Mouse (Mus musculus) erythroid progenitor cell, adult 5-6 weeks (primary cell): ENCODE measurements around the gene Shc1. TPM values are rescaled to one million over a fixed set of nuclear protein-coding genes. Genes with fewer than 3 reads are reported as not detected.
"Not testable (repeated sequence)": the region's sequence is repeated elsewhere in the genome, so short reads cannot be mapped to it uniquely, and the experiment has no call there.

Experiments used
- ATAC-seq: replicated peaks from 2 replicates; pipeline ENCODE4 v1.8.0; 2016; ENCODE audit warnings: moderate number of reproducible peaks, mild to moderate bottlenecking, moderate TSS enrichment, inconsistent platforms; ENCODE audit not compliant: poor library complexity, low FRiP score, severe bottlenecking
- total RNA-seq, 2 experiments: library from RNA; stranded (forward) in 1 of 2; stranded (reverse) in 1 of 2; fragments of 150-400 nt in 1 of 2; fragments of 186-747, 209-891 nt in 1 of 2; gene quantifications; 2 replicates each; pipeline versions ENCODE4 v1.2.3 to v1.2.4; 2015 to 2017; ENCODE audit warnings: low replicate concordance in 2 of 2

Shc1 gene
- total RNA-seq, 2 experiments from 2014 or later: 59.3 to 77.1 TPM

- ATAC-seq: peak; percentile 99
Measured at GRCm38 (mm10) chr3:89411490-89412393, 6.5 kb upstream of the Shc1 start, which contains the start of gene Flad1. TSS of gene Flad1 (minus strand) at chr3:89411870.

GRCm38 (mm10) chr3:89416158-89416557 is 2.1 kb upstream of the Shc1 start:
- no peak for ATAC-seq

GRCm38 (mm10) chr3:89417131-89417530 is 1.1 kb upstream of the Shc1 start:
- no peak for ATAC-seq

GRCm38 (mm10) chr3:89417840-89418169 is 438 bp upstream of the Shc1 start:
- no peak for ATAC-seq

GRCm38 (mm10) chr3:89418861-89419250 is 613 bp downstream of the Shc1 start:
- peak; percentile 31 for ATAC-seq

GRCm38 (mm10) chr3:89419571-89419970 is 1.3 kb downstream of the Shc1 start:
- no peak for ATAC-seq

- no peak for ATAC-seq
Measured at GRCm38 (mm10) chr3:89419981-89420380, 1.7 kb downstream of the Shc1 start.

GRCm38 (mm10) chr3:89420421-89420820 is 2.2 kb downstream of the Shc1 start:
- no peak for ATAC-seq

- peak; percentile 73 for ATAC-seq
Measured at GRCm38 (mm10) chr3:89421002-89421774, 2.9 kb downstream of the Shc1 start.

GRCm38 (mm10) chr3:89421810-89422473 is 3.7 kb downstream of the Shc1 start:
- no peak for ATAC-seq

- ATAC-seq: no peak
Measured at GRCm38 (mm10) chr3:89422556-89423205, 4.4 kb downstream of the Shc1 start.

- ATAC-seq: no peak
Measured at GRCm38 (mm10) chr3:89424416-89425140, 6.3 kb downstream of the Shc1 start.

GRCm38 (mm10) chr3:89425141-89425525 is 6.9 kb downstream of the Shc1 start:
- ATAC-seq: no peak

GRCm38 (mm10) chr3:89425876-89426275 is 7.6 kb downstream of the Shc1 start:
- ATAC-seq: 0 out of 2 replicates have a peak, but pooled peaks have one; percentile 8

GRCm38 (mm10) chr3:89429021-89429420 is 10.8 kb downstream of the Shc1 start:
- ATAC-seq: not testable (repeated sequence)

- peak; percentile 95 for ATAC-seq
Measured at GRCm38 (mm10) chr3:89430171-89431159, 12.2 kb downstream of the Shc1 start, which contains the start of gene Pygo2. TSS of gene Pygo2 (plus strand) at chr3:89430214.

- no peak for ATAC-seq
Measured at GRCm38 (mm10) chr3:89432606-89433005, 14.4 kb downstream of the Shc1 start.

- ATAC-seq: no peak
Measured at GRCm38 (mm10) chr3:89434532-89434931, 16.3 kb downstream of the Shc1 start.
